Mouse (Mus musculus) CD4-positive helper T cell, adult 2 months (primary cell): ENCODE results near the gene Kif13a.

Experiments used
- DNase-seq: peaks from one replicate; pipeline ENCODE4 v3.0.0-alpha.2; 2012; ENCODE audit warnings: low read depth, missing footprints, low spot score

Kif13a gene

DNA sequence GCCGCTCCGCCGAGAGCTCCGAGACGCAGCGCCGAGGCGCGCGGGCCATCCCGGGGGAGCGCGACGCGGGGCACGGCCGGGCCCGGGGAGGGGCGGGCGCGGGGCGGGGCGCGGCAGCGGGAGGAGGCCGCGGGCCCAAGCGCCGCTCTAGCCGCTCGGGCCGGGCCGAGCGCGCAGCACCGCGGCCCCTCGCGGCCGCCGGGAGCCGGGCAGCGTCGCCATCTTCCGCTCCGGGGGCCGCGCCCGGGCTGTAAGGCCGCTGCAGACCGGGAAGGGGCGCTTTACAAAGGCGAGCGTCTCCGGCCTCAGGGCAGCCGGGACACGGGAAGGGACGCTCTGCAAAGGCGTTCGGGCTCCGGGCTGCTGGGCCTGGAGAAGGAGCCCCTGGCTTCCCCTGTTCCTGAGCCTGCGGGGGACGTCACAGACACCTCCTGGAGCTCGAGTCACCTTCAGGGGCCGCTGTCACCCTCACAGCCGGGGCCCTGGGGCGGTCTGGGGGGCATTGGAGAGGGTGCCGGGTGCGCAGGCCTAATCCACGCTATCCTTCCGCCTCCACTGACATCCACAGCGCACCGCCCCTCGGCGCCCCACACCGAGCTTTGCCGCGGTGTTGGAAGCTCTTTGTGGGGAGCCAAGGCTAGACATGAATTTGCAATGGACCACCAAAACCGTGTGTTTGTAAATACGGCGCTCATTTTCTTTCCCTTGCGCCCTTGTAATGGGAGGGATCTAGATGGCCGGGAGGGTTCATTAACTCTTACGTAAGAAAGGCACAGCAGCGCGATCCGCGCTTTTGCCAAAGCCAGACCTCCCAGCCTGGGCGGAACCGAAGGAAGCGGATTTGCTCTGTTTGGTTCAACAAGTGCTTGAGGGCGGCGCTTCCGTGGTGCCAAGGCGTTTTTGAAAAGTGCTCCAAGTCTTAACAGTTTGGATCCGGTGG is at the start of gene Kif13a:
Gene Kif13a, minus strand, starts transcription at position 149 of the 940 bp plus-strand sequence.
- peak; percentile 73 for DNase-seq

DNA sequence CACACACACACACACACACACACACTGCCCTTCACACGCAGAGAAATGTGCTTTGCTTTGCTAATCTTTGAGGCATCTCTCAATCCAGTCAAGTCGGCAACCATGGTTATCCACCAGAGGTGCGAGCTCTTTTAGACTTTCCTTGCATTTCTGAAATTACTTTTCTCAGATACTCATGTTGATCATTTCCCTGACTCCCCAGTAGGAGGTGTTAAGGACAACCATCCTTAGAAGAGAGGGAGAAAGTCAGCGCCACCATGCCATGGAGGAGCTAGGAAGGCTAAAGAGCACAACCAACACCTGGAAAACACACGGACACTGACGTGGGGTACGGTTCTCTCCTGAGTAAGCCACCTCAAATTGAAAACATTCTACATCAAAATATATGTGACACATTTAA is 46.9 kb upstream of the Kif13a start:
- no peak for DNase-seq

DNA sequence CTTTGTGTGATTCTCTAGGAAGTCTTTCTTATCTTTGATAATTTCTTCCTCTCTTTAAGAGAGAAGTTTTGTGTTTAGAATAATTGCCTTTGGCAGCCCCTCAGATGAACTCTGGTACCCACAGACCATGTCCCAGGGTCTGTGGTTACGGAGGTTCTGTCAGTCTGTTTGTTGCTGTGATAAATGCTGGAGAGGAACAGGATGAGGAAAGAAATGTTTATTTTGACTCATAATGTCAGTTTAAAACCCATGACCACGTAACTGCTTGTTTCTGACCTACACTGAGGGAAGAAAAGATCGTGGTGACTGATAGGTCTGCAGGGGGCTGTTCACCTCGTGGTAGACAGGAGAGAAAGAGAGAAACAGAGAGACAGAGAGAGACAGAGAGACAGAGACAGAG is 46.3 kb upstream of the Kif13a start:
- peak; percentile 8 for DNase-seq

DNA sequence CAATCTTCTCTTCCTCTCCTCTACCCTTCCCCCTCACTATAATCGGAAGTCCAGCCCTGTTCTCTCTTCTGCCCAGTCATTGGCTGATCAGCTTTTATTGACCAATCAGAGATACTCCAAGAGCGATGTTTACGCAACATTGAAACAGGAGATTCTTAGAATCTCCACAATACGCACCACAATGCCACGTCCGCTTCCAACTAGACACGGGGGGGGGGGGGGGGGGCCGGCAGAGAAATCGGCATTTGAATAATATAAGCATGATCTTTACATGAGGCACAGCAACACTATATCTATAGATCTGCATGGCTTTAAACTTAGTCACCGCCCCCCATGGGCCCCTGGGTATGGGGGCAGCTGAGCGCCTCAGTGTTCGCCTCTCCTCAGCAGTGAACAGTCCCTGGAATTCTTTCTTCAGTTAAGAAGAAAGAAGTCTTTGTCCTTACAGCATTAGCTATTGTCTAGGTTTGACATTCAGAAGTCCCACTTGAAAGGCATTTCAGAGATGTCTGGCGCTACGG is 45.4 kb upstream of the Kif13a start:
- no peak for DNase-seq

DNA sequence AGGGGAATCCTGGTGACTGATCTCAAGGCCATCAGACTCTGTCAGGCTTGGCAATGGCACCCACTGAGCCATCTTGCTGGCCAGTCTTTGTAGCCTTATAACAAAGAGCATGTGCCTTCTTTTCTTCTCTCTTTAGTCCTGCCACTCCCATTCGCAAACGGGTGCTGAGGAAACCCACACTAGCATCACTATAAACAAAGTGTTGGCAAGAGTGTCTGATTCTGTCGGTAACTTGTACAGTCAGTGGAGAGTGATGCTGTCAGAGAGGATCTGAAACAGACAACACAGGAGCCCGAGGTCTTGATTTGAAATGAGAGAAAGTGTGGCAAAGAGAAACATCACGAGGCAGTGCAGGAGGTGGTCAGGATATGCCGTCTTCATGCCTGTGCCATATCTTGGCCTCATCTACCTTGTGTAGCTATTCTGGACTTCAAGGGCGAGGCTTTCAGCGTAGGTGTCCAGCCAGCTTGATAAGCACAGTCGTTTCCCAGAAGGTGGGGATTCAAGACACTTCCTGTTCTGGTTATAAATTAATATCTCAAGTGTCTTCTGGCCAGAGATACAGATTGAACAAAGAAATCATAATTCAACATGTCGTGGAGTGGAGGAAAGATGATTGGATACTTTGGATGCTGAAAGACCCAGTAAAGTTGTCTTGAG is 40.7 kb upstream of the Kif13a start:
- no peak for DNase-seq

DNA sequence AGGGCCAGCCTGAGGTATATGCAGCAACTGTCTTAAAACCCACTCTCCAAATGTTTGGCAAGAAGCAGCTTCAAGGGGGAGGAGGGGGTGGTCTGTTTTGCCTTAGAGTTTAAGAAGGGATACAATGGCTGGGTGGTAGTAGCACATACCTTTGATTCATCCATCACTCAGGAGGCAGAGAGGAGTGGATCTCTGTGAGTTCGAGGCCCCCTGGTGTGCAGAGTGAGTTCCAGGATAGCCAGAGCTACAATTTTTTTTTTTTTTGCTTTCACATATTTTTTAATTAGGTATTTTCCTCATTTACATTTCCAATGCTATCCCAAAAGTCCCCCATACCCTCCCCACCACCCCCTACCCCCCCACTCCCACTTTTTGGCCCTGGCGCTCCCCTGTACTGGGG is 39.0 kb upstream of the Kif13a start:
- no peak for DNase-seq

DNA sequence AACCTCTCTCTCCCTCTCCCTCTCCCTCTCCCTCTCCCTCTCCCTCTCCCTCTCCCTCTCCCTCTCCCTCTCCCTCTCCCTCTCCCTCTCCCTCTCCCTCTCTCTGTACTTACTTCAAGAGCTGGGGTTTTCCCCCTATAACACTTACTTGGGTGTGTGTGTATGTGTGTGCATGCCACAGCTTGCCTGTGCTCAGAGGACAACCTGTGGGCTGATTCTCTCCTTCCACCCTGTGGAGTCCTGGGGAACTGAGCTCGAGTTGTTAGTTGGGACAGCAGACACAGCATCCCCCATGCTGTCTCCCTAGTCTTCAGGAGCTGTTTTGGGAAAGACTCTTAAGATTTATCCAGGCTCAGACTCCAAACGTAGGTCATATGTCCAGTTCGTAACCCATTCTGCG is 37.6 kb upstream of the Kif13a start:
- DNase-seq, result no peak

DNA sequence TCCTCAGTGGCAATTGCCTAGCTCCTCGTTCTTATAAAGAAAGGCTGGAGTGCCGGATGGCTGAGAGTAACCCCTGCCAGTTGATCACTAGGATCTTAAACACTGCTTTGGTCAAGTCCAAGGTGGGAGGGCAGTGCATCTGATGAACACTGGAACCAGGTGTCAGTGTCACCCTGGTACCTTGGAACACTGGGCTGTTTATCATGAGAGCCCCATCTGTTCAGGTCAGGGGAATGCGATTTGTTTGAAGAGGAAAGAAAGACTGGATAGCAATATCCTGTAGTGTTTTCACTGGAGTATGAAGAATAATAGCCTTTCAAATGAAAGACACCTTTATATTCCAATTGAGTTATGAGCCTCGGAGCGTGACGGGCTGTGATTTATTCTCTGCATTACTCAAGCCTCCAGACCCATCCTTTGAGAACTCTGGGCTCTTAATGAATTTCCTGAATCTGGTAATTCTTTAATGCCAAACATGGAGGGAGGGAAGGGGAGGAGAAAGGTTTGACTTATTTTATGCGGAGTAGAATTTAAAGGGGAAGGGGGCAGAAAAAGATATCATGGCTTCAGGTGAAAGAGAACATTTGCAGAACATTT is 31.3 kb upstream of the Kif13a start:
- no peak for DNase-seq

DNA sequence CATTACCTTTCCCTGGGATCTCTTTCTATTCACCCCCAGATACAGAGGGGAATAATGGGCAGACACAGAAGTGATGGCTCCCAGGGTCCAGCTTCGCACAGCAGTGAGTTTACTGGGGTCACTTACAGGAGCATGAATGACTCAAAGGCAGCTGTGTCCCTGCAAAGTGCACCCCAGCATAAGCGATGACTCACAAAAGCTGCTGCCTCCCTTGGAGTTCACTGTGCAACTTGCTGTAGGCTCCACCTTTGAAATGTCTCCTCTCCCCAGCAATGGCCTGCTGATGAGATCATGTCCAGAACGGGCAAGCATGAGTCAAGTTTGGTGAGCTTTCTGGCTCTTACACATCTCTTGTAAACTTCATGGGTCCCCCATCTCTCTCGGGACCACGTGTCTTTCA is 29.5 kb upstream of the Kif13a start:
- no peak for DNase-seq

DNA sequence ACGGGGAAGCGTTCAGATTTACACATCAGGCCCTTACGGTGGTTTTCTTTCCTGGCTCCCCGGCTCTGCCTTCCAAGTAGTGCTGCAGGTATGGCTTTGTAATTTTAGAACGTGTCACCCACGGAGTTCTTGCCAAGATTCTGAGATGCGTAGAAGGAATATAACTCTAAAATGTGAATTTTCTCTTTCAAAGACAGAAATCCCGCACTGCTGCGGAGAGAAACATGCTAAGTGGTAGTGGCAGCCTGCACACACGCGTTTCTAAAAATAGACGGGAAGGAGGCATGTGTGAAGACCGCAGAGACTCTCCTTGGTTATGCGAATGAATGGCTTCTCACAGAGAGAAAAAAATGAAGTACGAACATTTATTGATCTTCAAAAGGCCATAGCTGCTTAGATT is 21.5 kb upstream of the Kif13a start:
- DNase-seq, result no peak

DNA sequence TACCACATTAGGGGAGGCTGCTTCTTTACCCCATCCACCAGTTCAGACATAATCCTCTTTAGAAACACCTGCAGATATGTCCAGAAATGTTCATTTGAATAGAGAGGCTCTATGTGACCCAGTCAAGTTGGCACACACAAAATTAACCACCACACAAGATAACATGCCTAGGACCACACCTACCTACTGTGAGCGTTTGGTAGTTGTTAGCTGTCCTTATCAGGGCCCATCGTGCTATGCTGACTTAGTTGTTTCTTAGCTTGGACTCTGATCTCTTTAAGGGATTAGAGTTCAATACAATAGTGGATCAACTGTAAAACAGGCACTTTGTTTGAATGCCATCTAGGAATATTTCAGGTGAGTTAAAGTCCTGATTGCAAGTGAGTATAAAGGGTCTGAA is 20.1 kb upstream of the Kif13a start:
- no peak for DNase-seq

DNA sequence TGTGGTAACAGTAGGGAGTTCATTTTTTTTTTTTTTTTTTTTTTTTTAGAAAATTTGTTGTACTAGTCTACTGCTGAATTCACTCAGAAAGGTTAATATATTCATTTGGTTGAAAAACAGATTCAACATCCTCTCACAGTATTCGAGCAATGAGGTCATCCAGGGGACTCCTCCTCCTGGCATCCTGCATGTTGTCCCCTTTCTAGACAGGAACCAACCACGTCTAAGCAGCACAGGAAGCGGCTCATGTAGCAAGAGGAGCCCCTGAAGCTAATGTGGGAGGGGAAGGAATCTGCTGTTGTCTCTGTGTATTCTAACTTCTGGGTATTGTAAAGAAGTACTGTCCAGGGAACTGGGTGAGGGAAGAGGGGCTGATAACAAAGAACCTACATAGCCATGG is 18.4 kb upstream of the Kif13a start:
- no peak for DNase-seq

DNA sequence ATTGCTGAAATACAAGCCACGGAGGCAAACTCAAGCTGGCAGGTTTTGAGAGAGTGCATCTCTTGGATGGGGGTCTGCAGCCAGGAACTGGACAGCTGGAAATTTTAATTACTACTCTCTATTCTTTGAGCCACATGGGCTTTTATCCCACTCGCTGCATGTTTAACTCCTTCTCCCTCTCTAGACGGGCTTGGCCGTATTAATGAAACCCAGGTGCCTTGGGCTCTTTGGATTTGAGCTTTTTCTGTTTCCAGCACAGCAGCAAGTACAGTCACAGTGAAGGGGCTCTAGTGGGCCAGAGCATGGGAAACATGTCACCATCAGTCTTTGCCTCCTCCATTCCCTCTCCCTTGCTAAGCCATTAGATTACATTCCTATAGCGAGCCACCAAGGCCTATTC is 16.4 kb upstream of the Kif13a start:
- no peak for DNase-seq

DNA sequence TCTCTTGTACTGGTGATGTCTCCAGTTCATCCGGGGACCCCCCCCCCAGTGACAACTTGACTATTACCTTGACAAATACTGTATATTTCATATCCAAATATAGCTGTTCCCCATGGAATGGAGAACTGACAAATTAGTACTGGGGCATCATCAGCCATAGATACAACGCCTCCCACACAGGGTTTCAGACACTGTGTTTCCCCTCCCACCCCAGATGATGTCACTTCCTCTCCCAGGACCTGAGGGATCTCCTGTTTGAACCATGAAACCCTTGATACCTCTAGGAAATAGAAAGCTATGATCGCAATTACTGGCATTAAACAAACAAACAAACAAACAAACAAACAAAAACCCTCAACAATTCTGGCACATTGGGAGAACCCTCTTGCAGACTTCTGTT is 15.6 kb upstream of the Kif13a start:
- DNase-seq, result no peak

DNA sequence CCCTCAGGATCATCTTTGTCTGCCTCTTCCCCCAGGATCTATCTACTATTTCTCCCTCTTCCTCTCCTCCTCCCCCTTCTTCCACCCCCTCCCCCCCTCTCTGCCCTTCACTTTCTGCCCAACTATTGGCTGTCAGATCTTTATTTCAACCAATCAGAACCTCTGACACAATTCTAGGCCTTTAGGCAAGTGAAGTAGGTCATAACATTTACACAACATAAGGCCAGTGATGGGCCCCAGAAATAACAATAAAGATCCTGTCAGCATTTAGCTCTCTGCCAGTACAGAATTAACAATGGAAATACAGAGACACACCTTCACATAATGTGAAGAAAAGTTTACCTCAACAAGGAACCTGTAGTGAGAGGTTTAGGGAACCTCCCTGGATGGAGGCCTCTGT is 13.6 kb upstream of the Kif13a start:
- no peak for DNase-seq

DNA sequence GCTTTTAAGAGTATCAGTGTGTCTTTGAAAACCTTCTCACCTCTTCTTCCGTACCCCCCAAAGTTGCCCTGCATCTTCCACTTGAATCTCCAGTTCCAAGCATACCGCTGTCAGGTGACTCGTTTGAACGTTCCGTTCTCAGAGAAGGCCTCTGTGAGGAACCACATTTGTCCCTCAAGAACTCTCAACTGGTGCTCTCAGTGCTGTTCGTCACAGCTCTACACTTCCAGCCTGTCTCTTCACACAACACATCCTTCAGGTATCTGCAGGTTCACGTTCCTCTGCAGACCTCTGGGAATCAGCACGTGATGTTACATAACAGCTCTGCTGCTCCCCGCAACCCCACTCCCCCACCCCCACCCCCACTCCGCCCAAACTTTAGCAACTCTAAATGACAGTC is 4.4 kb upstream of the Kif13a start:
- no peak for DNase-seq

DNA sequence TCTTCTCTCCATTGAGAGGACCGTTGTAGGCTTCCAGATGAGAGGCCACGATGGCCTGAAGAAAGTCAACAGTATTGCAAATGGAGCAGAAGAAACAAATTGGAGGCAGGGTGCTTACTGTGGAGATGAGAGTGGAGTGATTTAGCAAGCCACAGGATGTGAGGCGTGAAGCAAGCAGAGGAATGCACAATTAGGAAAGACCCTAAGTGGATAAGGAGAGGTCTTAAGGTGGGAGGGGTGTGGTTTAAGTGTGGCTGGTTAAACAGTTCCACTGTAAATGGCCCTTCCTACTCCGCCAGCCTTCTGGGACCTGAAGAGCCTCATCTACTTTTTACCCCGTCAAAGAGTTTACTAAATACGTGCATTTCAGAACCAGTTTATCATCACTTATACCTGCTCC is 3.2 kb upstream of the Kif13a start:
- DNase-seq, result no peak

DNA sequence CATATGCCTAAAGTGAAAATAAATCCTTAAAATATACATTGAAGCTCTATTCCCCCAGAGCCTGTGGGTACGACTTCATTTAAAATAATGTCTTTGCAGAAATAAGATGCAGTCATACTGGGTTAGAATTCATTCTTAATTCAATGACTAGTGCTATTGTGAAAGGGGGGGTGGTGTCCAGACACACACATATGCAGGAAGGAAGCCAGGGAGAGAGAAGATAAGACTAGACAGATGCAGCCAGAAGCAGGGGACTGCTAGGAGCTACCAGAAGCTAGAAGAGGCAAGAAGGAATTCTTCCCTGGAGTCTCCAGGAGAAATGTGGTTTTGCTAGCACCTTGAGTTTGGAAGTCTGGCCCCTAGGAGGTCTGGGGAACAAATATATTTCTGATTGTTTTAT is 2.4 kb upstream of the Kif13a start:
- no peak for DNase-seq

DNA sequence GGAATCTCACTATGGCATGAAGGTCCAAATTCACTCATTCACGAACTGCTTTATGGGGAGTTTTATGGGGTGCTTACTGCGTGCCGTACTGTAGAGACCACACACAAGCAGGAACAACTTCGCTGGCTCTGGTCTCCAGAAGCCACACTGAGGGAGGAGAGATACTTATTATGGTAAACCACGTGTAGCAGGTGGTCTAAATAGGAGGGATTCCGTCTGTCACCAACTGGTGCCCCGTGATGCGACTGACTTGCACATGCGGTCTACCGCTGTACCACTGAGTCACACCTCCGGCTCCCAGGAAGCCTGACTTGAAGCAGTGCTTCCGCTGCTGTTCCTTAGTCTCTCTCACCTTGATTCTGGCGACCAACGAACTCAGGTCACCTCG is 986 bp upstream of the Kif13a start:
- DNase-seq, result peak; percentile 68

DNA sequence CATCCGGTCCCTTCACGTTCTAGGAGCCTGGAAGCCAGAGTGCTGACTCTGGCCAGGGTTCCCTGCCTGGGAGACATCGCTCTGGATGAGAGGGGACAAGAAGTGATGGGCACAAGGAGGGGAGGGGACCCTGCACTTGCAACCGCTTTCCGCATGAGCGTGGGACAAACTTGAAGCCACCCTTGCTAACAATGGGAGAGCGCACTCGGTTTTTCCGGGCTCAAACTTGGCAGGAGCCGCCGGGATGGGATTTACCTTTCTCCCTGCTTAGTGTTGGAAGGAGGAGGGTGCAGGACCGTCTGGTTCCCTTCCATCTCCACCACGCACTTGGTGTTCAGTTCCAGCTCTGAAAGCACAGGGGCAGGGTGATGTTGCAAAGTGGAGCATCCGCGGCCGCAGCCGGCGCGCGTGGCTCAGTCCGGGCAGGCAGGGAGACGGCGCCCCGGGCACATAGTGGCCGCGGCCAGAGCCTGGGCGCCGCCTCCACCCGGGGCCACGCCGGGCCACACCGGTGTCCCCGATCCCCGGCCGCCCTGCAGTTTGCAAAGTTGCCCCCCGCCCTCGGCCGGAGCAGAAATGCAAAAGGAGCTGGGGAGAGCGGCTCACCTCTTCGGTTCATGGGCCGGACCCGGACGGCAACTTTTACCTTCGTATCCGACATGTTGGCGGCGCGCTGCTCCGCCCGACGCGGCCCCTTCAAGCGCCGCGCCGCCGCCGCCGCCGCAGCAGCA is 541 bp downstream of the Kif13a start:
- DNase-seq, result peak; percentile 19

DNA sequence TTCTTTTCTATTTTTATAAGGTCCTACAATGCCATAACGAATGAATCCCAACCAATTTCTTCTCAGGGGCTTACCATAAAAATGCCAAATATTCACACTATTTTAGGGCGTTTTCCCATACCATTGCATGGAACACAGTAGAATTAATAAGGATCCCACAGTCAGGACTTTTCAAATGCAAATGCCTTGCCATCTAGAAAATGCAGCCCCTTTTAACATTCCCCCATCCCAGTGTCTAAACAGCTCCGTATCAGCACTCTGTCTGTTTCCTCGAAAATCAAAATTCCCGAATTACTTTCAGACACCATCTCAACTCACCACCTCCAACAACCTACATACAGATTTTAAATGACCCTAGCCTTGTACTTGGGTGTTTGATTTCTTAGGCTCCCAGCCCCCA is 1.3 kb downstream of the Kif13a start:
- no peak for DNase-seq

DNA sequence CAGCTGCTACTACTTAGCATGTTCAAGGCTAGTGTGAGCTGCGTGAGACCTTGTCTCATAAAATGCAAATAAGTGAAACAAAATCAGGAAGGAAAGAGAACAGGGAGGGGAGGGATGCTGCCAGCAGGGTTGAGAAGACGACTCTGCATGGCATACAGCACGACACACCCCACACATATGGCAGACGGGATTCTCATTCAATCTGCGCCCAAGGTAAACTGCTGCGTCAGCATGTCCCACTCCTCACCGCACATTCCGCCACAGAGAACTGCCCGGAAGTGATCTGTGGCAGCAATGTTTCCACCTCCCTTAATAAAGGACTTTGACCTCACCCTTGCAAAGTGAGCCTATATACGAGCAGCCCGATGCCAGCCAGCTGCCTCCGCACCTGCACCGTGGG is 4.0 kb downstream of the Kif13a start:
- no peak for DNase-seq
